Mouse (Mus musculus) spleen, postnatal 36 days (tissue): ENCODE measurements at regions not wholly inside any gene's neighbourhood (a gene's known extent, or its start where the extent isn't known, plus 50 kb on each side); places are given as distances from the start of the nearest gene placed in this dataset.
A peak's percentile ranks its signal among the peaks of the same experiment; 100 is the strongest.

ENCODE experiments used
- DNase-seq, 2 experiments: peaks; one replicate each; pipeline ENCODE4 v3.0.0; 2022; ENCODE audit warnings: low spot score in 2 of 2, mixed read lengths in 1 of 2

DNA sequence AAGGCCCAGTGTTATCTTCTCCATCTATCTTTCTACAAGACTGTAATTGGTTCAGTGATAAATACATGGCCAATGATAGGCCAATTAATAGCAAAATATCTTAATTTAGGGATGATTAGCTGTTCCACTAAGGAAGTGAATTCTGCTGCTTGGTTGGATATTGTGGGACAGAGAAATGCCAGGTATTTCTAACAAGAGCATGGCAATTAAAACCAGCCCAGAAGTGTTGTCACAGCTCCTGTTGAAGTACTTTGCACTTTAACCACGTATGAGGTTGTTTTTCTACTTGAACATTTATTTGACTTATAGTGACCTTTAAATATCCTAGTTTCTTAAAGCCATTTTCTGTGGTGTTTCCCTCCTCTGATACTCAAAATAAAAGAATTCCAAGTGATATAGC is 65.7 kb upstream of the Acsl4 start:
- no peak for DNase-seq

DNA sequence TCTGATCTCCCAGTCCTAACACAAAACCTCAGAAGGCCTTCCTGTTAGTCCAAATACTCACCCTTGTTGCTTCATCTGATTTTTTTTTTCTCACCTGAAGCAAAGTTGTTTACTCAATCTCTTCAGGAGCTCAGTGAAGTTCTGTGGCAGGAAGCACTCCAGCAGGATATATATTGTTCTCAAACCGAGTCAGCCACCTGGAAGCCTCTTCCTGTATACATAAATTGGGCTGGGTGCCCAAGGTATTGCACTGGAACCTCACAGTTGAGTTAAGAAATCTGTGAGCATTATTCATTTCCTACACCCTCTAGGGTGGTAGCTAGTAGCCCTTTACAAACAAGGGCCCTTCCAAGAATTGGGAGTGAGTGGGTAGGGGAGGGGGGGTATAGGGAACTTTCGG is 73.8 kb upstream of the Acsl4 start:
- DNase-seq = no peak

DNA sequence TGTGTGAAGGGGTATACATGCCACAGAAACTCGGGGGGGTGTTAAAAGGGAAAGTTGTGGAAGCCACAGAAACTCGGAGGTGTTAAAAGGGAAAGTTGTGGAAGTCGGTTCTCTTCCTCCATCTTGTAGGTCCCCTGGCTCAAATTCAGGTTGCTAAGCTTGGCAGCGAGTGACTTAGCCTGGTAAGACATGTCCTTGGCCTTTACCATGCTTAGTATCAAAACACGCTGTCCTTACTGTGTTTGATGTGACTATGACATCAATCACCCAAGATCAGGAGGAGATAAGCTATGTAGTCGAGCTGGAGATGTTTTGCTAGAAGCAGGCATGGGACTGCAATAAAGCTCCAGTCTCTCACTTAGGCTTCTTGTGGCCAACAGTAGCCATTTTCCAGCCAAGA is 74.4 kb upstream of the Acsl4 start:
- DNase-seq = no peak

DNA sequence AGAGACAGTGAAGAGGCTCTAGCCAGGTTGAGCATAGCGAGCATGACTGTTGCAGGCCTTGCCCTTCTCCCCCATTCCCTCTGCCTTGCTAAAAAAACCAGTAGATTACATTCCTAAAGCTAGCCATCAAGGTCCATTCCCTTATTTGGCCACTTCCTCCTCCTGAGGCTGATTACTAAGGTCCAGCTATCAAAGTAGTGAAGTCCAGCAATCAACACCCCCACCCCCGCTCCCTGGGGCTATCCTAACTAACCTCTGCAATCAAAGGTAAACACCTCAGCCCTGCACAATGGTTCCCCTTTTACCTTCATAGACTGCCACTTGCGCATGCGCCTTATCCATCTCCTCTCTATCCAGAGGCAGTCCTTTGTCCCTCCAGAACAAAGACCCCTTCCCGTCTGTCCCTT is 77.5 kb upstream of the Acsl4 start:
- no peak for DNase-seq

DNA sequence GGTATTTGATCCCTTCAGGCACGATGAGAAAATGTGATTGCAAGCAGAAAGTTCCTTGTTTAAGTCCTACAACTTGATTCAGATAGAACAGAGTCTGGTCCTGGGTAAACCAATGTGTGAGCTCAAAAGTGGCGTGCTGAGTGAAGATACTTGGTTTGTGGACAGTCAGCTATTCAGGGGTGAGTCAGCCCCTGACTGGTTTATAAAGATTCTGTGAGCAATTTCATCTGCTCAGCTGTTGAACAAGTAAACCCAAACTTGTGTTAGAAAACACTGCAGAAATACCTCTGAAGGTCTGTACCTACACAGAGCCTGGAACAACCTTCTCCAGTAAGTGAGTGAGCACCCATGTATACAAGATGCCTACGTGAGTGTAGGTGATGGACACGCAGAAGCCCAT is 78.1 kb upstream of the Acsl4 start:
- no peak for DNase-seq

DNA sequence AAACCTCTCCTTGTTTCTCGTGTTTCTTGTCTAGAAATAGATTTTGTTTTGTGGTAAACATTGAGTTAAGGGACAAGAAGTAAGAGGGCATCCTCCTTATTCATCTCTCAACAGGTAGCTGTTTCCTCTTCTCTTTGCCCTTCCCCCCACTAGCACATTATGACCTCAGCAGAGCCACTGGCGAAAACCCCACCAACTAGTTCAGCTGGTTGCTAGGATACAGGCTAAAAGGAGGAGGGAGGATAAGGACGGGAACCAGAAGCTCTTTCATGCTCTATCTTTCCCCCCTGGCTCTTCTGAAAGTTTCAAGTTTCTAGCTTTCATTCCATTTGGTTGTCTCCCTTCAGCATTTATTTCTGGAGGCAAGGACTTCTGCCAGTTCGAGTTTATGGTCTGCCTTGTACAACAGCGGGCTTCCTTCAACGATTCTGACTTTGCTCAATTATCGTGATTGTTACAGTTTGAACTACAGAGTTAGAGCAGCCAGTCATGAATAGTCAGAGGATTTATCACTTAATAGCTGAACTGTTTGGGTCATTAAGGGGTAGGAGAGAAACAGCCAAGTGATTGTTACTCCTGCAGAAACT is 78.8 kb upstream of the Acsl4 start:
- no peak for DNase-seq

DNA sequence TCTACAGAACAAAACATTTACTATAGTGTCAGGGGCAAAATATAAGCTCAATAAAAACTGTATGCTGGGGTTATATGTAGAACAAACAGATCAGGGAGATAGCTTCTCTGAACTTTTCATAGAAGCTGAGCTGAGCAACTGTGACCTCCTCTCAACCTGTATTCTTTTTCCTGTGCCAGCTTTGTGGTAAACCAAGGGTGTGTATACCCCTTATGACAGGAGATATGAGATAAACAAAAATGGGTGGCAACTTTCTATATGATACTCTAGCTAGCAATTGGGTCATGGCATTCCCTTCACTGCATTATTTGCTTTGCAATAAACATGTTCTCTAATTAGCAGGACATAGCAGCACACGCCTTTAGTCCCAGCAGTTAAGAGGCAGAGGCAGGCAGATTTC is 79.7 kb upstream of the Acsl4 start:
- no peak for DNase-seq

DNA sequence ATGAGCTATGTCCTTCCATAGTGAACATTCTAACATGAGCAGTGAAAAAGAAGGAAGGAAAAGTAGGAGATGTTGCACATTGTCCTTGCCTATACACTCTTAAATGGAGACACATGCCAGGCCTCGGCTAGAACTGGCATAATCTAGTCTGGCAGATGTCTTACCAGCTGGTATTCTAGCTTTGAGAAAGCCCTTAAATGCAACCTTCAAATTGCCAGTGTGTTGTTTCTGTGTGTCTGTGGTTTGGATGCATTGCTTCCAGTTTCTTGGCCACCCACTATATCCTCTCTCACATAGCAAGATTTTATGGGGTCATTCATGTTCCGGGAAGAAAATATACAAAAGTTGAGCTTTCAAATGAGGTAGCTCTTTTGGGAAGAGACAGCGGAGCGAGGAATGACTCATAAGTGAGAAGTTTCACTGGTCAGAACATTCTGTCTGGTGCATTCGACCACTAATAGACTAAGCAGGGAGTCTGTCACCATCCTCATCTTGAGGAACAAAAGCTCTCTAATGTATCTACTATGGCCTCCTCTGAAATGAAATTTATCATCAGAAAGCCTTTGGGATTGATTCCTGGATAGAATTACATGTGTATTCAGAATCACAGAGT is 91.0 kb upstream of the Acsl4 start:
- DNase-seq = no peak

DNA sequence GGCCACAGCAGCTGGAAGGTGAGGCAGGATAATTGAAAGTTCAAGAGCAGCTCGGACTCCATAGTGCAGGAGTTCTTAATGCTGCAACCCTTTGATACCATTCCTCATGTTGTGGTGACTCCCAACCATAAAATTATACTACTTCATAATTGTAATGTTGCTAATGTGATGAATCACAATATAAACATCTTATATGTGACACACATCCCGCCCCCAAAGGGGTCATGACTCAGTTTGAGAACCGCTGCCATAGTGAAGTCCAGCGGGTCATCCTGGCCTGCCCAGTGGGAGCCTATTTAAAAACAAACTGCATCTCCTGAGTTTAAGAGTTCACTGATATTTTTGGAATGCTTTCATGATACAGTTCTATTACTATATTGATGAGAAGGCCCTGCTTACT is 97.7 kb upstream of the Acsl4 start:
- no peak for DNase-seq

DNA sequence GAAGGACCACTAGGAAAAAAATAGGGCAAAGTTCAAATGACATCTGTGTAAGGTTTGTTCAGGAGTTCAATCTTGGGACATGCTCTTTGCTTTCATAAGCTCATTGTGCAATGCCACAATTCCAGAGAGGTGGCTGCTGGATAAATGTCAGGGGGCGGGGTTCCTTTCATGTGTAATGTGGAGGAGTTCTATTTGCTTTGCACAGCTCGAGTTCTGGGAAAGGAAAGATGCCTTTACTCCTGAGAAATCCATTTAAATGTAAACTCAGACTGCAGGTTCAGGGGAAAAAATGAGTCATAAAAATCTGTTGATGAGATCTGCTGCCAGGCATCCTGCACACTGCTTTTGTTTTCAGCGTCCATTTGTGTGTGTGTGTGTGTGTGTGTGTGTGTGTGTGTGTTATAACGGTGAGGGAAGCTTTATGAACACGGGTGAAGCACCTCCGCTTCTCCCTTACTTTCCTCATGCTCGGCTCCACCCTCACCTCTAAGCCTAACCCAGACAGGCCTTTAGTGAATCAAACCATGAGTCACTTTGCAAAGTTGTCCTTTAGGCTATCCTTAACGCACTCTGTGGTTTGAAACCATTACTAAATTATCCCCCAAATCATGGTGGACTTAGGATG is 99.9 kb upstream of the Acsl4 start:
- DNase-seq = no peak

DNA sequence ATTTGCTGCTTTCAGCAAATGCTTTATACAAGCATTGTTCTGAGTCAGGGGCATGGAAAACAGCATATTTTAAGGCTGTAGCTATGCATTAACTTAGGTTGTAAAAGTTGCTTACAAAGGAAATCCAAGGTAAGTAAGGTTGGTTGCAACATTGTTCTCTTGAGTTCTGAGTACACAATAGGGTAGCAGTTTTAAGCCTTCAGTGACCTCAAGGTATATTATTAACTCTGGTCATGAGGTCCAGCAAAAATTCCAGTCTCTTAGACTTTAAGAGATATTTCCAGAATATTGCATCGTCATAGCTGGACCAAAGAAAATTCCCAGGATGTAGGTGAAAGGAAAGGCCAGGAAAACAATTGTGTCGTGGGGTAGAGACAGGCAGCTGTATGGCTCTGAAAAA is 110.8 kb upstream of the Acsl4 start:
- DNase-seq = no peak

DNA sequence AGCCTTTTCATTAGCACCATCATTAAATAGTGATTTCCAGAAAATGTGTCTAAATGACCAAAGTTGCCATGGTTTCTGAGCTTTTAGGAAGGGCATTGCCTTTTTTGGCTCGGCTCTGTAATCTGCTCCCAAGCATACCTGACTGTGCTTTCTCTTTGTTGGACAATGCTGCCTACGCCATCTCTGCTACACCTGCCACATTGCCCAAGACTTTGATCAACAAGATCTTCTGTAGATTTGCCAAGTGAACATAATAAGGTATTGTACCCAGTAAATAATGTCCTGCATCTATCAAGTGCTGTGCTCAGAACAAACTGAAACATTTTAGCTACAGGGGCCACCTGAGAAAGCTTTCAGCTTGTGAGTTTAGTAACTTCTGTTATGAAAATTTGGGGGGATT is 114.6 kb upstream of the Acsl4 start:
- DNase-seq = no peak

DNA sequence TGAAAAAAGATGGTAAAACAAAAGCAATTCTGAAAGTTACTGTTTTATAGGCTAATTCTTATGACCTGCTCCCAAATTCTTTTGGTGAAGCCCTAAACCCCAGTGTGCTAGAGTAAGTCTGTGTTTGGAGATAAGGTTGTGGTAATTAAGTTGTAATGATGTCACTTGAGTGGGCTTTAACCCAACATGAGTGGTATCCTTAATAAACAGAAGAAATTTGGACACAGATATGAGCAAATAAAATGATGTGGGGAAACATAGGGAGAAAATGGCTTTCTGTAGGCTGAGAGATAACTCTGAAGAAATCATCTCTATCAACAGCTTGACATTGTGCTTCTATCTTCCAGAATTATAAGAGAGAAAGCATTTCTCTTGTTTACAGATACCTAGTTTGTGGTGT is 117.1 kb upstream of the Acsl4 start:
- no peak for DNase-seq

DNA sequence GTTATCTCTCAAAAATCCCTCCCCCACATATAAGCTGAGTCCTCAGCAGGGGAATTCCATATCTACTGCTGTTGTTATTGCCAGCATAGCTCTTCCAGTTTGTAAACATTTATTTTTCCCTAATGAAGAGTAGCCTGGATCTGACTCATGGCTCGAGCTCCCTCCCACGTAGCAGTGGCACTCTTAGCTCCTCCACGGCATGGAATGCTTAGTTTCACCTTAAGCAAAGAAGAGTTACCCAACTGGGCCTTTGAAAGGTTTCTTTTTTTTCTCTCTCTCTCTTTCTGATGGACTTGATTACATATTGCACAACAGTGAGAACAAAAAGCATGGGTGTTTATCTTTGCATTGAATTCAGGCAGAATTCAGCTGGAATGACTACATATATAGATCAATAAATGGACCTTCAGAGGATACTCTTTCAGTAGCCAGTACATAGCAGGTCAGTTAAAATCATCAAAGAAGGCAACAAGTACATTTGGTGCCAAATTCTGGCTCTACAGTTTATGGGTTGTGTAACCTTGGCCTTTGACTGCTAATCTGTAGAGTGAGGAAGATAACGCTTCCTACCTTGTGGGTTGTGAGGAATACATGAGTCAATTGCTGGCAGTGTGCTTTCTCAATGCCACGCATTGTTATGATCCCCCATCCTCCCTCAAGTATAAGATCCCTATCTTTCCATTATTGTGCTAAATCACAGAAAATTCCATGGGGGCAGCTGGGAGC is 126.2 kb upstream of the Acsl4 start:
- no peak for DNase-seq

DNA sequence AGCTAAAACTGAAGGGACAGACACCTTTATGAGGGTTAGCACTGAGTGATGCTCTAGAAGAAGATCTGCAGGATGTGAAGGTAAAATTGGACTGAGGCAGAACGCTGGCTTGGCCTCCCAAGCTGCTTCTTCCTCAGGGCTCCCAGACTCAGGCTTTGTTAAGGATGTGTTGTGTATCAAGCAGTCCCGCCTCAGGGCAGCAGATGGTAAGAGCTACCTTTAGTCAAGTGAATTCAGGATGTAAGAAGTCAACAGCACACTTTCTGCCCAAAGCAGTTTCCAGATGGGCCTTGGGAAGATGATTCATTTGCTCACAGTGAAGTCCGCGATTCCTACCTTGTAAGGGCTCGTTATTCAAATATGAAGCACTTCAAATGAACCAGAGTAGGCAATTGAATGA is 126.9 kb upstream of the Acsl4 start:
- DNase-seq = no peak

DNA sequence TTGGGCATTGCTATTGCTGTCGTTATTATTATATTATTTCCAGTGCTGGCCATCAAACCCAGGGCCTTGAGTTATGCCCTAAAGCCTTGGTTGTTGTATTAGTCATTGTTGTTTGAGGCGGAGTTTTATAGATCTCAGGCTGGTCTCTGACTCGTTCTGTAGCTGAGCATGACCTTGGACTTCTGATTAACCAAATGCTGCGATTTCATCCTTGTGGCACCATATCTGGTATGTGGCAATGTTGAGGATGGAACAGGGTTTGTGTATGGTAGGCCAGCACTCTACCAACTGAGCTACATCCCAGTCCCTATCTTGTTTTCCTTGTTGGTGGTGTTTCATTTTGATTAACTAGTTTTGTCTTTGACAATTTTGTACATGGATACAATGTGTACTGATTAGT is 130.7 kb upstream of the Acsl4 start:
- no peak for DNase-seq

DNA sequence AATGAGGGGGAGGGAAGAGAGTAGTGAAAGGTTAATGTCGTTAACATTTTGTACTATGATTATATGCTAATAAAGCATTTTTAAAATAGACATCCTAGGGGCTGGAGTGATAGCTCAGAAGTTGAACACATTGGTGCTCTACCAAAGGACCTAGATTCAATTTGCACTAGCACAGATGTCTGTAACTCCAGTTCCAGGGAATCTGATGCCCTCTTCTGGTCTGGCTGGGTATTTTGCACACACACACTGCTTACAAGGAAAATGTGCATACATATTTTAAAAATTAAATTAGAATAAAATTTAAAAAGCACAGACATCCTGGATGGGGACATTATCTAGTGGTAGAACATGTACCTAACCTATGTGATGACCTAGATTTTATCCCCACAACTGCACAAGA is 136.6 kb upstream of the Acsl4 start:
- peak; percentile 3 to 12 for DNase-seq

DNA sequence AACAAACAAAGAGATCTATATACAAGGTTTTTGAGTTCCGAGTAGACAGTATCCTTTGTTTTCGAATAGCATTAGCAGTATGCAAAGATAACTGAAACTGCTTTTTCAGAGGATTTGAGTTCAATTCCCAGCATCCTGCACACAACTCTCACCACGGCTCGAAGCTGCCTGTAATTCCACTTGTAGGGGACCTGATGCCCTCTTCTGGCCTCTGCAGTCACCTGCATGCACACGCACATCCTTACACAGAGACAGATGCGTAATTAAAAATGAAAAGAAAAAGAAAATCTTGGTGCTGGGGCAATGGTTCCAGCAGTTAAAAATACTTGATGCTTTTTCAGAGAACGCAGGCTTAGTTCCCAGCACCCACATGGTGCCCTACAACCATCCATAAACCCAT is 139.6 kb upstream of the Acsl4 start:
- DNase-seq = no peak

DNA sequence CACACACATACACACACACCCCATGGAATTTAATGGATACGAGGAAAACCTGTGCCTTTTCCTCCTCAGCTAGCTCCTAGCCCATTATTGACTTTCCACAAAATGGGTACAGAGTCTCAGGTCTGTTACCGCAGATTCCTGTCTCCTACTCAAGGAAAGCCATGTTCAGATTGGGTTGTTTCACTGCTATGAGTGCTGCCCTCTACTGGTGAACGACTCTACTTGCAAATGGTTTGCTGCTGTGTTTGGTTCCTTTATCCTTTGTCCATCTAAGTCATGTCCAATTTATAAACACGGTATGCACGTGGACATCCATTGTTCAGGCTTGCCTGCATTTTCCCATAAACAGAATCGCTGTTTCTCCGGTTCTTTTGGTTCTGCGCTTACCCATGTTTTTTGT is 144.4 kb upstream of the Acsl4 start:
- peak in 1 of 2 experiments; percentile 7 for DNase-seq

DNA sequence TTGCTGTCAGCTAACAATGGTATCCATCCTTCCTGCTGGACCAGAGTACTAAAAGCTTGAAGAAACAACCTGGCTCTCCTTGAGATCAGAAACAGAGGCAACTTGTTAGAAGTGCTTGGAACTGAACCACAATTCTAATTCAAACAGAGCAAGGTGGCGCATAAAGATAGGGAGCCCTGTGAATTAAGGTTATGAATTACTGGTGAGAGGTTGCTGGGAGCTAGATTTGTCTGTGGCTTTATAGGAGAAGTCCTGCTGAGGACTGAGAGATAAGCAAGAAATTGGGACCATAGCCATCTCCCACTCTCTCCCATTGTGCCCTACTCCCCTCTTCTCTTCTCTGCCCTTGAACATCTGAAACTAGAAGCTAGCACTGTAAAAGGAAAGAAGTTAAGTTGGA is 145.2 kb upstream of the Acsl4 start:
- DNase-seq = no peak

DNA sequence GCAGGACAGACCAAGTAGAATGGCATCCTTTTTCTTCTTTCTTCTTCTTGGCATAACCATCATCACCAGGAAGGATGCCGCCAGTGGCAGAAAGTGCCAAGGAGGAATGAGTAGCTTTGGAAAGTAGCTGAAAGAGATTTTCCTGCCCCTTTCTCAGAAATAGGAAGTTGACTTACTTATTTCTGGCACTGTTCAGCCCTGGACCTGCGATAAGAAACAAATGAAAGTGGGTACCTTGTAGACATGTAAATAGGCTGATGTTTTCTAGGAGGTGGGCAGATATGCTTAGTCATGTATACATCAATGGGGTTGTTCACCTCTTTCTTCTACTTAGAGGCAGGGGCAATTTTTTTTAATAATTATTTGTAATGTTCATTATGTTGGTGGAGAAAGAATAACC is 145.3 kb upstream of the Tmem164 start:
- DNase-seq = no peak

DNA sequence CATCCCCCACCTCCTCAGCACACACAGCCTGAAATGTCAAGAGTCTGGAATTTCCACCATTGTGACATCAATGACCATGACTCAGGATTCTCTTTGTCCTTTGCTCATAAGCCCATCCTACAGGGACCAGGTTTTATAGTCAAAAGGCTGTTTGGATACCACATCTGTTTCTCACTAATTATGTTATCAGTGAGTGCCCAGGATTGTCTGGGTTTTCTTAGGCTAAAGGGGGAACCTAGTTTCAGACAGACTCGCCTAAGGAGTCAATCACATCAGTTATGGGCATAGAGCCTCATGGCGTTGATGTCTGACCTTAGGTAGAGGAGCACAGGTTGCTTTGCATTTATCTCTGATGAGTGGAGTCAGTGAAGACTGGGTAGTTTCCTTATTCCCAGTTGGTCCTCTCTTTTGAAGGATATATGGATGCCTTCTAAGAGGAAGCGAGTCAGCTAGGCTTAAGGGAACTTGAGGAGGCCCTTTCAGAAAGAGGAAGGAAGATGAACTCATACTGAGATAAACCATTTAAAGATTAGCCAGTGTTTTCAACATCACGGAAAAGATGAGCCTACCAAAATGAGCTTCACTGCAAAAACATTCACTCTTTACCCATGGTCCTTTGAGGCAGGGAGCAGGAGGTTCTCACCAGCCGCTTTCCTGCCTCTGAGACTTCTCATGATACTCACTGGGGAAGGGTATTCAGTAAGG is 143.8 kb upstream of the Tmem164 start:
- no peak for DNase-seq
